Mouse (Mus musculus) limb, embryonic 10.5 days (tissue): ENCODE results near the gene Fam162b. TPM values are rescaled to one million over a fixed set of nuclear protein-coding genes. Genes with fewer than 3 reads are reported as not detected.

Source experiments
- DNase-seq: peaks from one replicate; pipeline ENCODE4 v3.0.0-alpha.2; 2017; ENCODE audit warnings: low spot score
- H3K27ac ChIP-seq: fragments of 300-500 bp; sonication (generic); 2 replicates; pipeline ENCODE4 v1.5.1; 2016; ENCODE audit warnings: mild to moderate bottlenecking
- H3K27me3 ChIP-seq: fragments of 300-500 bp; sonication (generic); 2 replicates; pipeline ENCODE4 v1.6.1; 2016; ENCODE audit warnings: low read depth, mild to moderate bottlenecking; ENCODE audit not compliant: poor library complexity, severe bottlenecking
- H3K36me3 ChIP-seq: fragments of 300-500 bp; sonication (generic); 2 replicates; pipeline ENCODE4 v1.6.1; 2016; ENCODE audit warnings: mild to moderate bottlenecking, moderate library complexity
- H3K4me1 ChIP-seq: fragments of 300-500 bp; sonication (generic); 2 replicates; pipeline ENCODE4 v1.6.1; 2016
- H3K4me3 ChIP-seq: fragments of 300-500 bp; sonication (generic); 2 replicates; pipeline ENCODE4 v1.5.1; 2016; ENCODE audit warnings: mild to moderate bottlenecking, moderate library complexity
- H3K9me3 ChIP-seq: fragments of 300-500 bp; sonication (generic); replicated peaks from 2 replicates; pipeline ENCODE4 v1.6.1; 2016; ENCODE audit warnings: mild to moderate bottlenecking
- WGBS: fragments of 180-500 bp; shearing (Covaris S2); methylation state at CpG from one replicate; pipeline ENCODE4 v1.1.7; 2016; 5-methylcytosine and 5-hydroxymethylcytosine counted together
- polyA plus RNA-seq: library from polyadenylated mRNA; unstranded; fragments of >200 nt; fragmentation: Nextera tagmentation; extraction: Ambion mirVana; gene quantifications from 2 replicates; pipeline ENCODE4 v1.2.1, GENCODE M21; 2016

The Fam162b gene
- polyA plus RNA-seq, result 0.24 and 0.82 TPM in 2 replicates

DNA sequence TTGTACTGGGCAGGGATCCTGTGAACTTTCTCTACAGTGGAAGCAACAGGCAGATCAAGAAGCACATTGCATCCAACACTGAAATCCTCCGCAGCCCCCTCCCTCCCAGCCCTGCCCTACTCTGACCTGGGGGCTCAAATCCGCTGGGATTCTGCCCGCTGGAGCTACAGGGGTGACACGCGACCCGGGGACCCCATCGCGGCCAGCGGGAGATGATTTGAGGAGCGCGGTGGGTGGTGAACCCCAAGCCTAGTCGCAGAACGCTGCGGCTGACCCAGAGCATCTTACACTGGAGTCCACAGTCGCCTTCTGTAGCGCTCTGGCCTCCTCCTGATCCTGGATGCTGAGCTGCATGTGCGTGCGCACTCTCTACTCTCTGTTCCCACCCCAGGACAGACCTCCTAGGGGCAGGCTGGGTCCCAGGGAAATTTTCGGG is at the start of gene Fam162b:
TSS of gene Fam162b (minus strand) at position 379 of the 436 bp plus-strand sequence.
- Histone ChIP-seq H3K4me3 (peak within 1 kb of the TSS; percentile 48), H3K27me3 (peaks cover 20% of the 10 kb centered on the region; the same call in 1 of the 2 replicates), H3K36me3 (no peaks in the 10 kb centered on the region), H3K4me1 (peaks cover 7% of the 10 kb centered on the region), H3K9me3 (no peaks in the 10 kb centered on the region), H3K27ac (no peak within 1 kb of the TSS)
- DNase-seq, result peak; percentile 38
- 2% methylated on average over 19 of the region's 19 CpGs for WGBS

GRCm38 (mm10) chr10:51631411-51632136 is 41.3 kb upstream of the Fam162b start, which contains the start of gene Gprc6a:
Gene Gprc6a, minus strand, starts transcription at chr10:51631461.
- Histone ChIP-seq H3K9me3 (no peaks in the 10 kb centered on the region), H3K27me3 (no peaks in the 10 kb centered on the region), H3K27ac (no peak within 1 kb of the TSS), H3K36me3 (no peaks in the 10 kb centered on the region), H3K4me1 (no peaks in the 10 kb centered on the region), H3K4me3 (no peak within 1 kb of the TSS)
- no peak for DNase-seq
- 89% methylated on average over 8 of the region's 8 CpGs for WGBS

- Histone ChIP-seq H3K27me3 (no peaks in the 10 kb centered on the region), H3K9me3 (no peaks in the 10 kb centered on the region), H3K4me1 (no peaks in the 10 kb centered on the region), H3K36me3 (no peaks in the 10 kb centered on the region), H3K4me3 (no peak overlapping the region), H3K27ac (no peak overlapping the region)
- no peak for DNase-seq
- 90% methylated on average over 3 of the region's 3 CpGs for WGBS
Observed at GRCm38 (mm10) chr10:51621193-51621592, 30.9 kb upstream of the Fam162b start.

GRCm38 (mm10) chr10:51620126-51620525 is 29.8 kb upstream of the Fam162b start:
- no peak overlapping the region for H3K4me3 ChIP-seq
- no peaks in the 10 kb centered on the region for H3K9me3 ChIP-seq
- no peaks in the 10 kb centered on the region for H3K27me3 ChIP-seq
- H3K4me1 ChIP-seq, result no peaks in the 10 kb centered on the region
- H3K36me3 ChIP-seq, result no peaks in the 10 kb centered on the region
- H3K27ac ChIP-seq, result no peak overlapping the region
- WGBS, result 85% methylated on average over 7 of the region's 7 CpGs
- no peak for DNase-seq

DNA sequence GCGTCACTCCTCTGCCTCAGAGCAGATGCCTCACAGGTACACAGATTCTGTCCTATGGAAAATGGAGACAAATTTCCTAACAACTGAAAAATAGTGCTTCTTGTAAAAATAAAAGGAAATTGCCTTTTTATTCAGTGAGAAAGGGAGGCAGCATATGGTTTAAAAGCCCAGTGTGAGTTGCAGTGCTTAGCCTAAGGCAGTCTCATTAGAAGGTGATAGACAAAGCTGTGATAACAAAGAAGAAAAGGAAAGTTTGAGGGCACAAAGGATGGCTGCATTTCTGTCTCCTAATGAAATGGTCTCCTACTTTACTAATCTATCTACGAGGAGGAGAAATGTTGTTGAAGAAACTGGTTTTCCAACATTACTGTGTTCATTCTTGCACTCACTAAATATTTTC is 28.2 kb upstream of the Fam162b start:
- H3K36me3 ChIP-seq, result no peaks in the 10 kb centered on the region
- 84% methylated on average over 2 of the region's 2 CpGs for WGBS
- H3K4me1 ChIP-seq, result no peaks in the 10 kb centered on the region
- no peak for DNase-seq
- no peaks in the 10 kb centered on the region for H3K9me3 ChIP-seq
- H3K27ac ChIP-seq, result no peak overlapping the region
- no peak overlapping the region for H3K4me3 ChIP-seq
- H3K27me3 ChIP-seq, result no peaks in the 10 kb centered on the region

DNA sequence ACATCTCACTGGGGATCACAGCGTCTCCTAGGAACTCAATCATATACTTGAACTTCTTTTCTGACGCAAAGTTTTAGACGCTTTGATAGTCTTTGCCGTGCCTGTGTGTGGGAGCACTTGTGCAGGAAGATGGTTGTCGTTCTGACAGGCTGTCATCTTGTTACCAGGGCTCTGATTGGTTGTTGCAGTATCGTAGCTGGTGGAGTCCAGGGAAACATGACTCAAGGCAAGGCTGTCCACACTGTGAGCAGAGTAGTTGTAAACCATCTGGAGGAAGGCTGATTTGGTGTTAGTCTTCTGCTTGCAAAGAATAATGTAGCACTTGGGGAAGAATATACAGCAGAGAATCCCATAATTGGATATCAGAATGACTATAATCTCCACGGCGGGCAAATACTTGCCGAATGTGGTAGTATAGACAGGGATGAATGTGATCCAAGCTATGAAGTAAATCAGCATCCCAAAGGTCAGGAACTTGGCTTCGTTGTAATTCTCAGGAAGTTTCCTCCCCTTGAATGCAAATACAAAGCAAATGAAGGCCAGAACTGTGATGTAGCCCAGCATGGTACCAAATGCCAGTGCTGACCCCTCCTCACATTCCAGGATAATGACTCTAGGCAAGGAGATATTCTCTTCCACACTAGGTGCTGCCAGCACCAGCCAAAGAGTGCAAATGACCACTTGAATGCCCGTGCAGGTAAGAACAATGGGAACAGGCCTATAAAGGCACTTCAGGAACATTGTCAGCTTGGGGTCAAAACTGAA is 24.7 kb upstream of the Fam162b start:
- Histone ChIP-seq H3K9me3 (no peaks in the 10 kb centered on the region), H3K27ac (no peak overlapping the region), H3K4me1 (no peaks in the 10 kb centered on the region), H3K27me3 (no peaks in the 10 kb centered on the region), H3K4me3 (no peak overlapping the region), H3K36me3 (no peaks in the 10 kb centered on the region)
- WGBS, result 75% methylated on average over 11 of the region's 11 CpGs
- DNase-seq, result no peak

DNA sequence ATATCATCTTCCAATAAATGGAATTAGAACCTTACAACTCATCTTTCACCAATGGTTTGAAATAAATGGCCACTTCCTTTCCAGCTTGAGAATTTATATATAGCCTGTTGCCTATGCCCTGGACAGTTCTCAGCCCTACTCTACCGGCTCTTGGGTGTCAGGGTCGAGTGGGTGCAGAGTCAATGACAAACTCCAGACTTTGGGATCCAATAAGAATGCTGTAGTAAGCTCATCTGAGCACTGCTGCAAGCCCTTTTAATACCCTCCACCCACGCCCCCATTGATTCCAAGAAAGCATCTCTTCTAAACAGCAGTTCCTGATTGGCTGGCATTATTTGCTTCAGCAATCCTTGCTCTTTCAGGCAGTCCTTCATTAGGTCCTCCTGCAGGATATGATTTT is 23.1 kb upstream of the Fam162b start:
- no peak for DNase-seq

GRCm38 (mm10) chr10:51611969-51612682 is 21.8 kb upstream of the Fam162b start:
- no peak overlapping the region for H3K27ac ChIP-seq
- 76% methylated on average over 9 of the region's 9 CpGs for WGBS
- no peak for DNase-seq

More for the DNA sequence above, 23.1 kb upstream of the Fam162b start:
- H3K27me3 ChIP-seq, result no peaks in the 10 kb centered on the region
- no peak overlapping the region for H3K27ac ChIP-seq
- no peak overlapping the region for H3K4me3 ChIP-seq
- H3K4me1 ChIP-seq, result no peaks in the 10 kb centered on the region
- 82% methylated on average over 3 of the region's 3 CpGs for WGBS
- no peaks in the 10 kb centered on the region for H3K36me3 ChIP-seq
- H3K9me3 ChIP-seq, result no peaks in the 10 kb centered on the region

DNA sequence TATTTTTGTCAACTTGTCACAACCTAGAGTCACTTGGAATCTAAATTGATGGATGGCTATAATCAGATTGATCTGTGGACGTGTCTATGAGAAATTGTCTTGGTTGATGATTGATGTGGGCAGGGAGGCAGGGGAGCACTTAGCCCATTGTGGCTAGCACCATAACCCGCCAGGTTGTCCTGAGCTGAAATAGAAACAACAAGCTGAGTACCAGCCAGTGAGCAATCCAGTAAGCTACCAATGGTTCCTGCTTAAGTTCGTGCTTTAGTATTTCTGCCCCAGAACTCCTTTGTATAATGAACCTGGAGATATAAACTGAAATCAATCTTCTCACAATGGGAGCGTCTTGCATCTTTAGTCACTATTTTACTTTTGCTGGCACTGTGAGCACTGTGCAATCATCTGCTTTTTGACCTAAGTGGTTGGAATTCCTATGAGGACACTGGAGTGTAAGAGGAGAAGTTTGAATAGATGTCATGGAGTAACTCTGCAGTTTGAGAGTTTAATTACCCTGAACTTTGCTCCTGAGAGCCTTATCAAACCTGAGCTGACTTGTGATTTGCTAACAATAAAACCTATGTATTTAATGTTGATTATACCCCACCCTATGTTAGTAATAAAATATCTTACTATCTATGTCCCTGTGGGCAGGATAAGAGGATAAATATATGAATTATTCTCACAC is 19.6 kb upstream of the Fam162b start:
- DNase-seq, result no peak
- Histone ChIP-seq H3K36me3 (no peaks in the 10 kb centered on the region), H3K27ac (no peak overlapping the region), H3K4me3 (no peak overlapping the region), H3K9me3 (no peaks in the 10 kb centered on the region), H3K4me1 (no peaks in the 10 kb centered on the region), H3K27me3 (no peaks in the 10 kb centered on the region)
- 77% methylated on average over 4 of the region's 4 CpGs for WGBS

More at GRCm38 (mm10) chr10:51611969-51612682, 21.8 kb upstream of the Fam162b start:
- no peaks in the 10 kb centered on the region for H3K9me3 ChIP-seq
- H3K27me3 ChIP-seq, result no peaks in the 10 kb centered on the region
- no peaks in the 10 kb centered on the region for H3K36me3 ChIP-seq
- no peaks in the 10 kb centered on the region for H3K4me1 ChIP-seq
- H3K4me3 ChIP-seq, result no peak overlapping the region

DNA sequence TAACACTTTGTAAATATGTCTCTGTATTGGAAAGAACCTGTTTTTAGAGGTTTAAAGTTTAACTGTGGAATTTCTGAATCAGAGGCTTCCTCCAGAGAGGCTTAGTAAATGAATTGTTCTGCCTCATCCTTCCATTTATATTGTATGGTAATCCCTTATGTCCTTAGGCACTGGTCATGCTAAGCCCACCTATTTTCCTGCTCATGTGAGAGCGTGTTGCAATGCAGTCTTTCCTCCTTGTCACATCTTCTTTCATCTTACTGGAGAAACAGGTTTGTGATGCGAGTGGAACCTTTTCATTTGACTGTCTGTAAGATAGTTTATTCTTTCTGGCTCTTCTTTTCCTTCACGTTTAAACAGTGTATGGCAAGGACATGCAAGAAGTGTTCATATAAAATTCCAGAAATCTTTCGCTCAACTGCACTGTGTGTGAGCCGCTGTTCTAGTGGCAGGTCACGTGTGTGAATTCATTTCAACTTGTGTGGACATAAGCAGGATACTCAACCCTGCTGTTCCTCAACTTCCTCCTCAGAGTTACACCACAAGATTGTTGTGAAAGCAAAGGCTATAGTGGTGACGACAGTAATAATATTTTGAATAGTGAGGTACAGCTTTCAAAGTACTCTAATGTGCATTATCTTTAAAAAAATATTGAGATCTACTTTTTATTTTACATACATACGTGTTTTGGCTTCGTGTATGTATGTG is 6.8 kb upstream of the Fam162b start:
- DNase-seq, result no peak
- WGBS, result 83% methylated on average over 9 of the region's 9 CpGs
- Histone ChIP-seq H3K9me3 (no peaks in the 10 kb centered on the region), H3K27me3 (no peaks in the 10 kb centered on the region), H3K36me3 (no peaks in the 10 kb centered on the region), H3K27ac (no peak overlapping the region), H3K4me3 (no peak overlapping the region), H3K4me1 (no peaks in the 10 kb centered on the region)

DNA sequence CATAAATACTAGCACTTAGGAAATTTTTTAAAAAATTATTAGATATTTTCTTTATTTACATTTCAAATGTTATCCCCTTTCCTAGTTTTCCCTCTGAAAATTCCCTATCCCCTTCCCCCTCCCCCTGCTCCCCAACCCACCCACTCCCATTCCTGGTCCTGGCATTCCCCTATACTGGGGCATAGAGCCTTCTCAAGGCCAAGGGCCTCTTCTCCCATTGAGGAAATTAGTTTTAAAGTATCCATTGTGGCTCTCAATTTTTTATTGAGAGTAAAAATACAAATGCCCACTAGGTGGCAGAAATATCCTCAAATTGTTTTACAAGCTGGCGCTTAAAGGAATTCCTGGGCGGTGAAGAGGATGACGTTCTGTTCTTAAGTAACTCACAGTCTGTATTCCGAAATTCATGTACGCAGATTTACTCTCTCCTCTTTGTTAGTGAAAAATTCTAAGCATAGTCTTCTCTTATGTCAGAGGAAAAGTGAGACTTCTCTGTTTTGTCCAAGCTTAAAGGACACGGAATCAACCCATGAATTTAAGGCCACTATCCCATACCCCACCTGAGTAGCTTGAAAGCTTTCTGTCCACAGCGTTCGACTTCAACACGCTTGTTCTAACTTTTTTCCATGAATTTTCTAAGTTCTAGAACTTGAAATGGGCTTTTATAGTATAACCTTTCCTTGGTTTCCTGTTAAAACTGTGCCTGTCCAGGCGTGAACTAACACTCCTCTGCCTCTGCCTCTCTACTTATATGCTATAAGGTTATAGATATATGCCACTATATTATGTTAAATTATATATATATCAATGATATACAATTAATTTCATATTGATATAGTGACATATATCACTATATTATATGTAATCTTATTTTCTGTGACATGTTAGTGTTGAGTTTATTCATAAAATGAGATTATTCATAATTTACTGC is 4.9 kb upstream of the Fam162b start:
- no peaks in the 10 kb centered on the region for H3K9me3 ChIP-seq
- WGBS, result 50% methylated on average over 10 of the region's 10 CpGs
- no peak overlapping the region for H3K27ac ChIP-seq
- DNase-seq, result no peak
- H3K27me3 ChIP-seq, result peaks cover 9% of the 10 kb centered on the region; the same call in 1 of the 2 replicates
- no peaks in the 10 kb centered on the region for H3K36me3 ChIP-seq
- H3K4me3 ChIP-seq, result no peak overlapping the region
- peaks cover 2% of the 10 kb centered on the region for H3K4me1 ChIP-seq
